Mouse (Mus musculus) ES-E14 (cell line): ENCODE data around the gene Syngr1. TPM values are rescaled to one million over a fixed set of nuclear protein-coding genes. Genes with fewer than 3 reads are reported as not detected.

Source experiments
- DNase-seq: peaks from one replicate; pipeline ENCODE4 v3.0.0-alpha.2; 2013; ENCODE audit warnings: low read depth, low spot score
- H3K27ac ChIP-seq: 2 replicates; pipeline ENCODE4 v1.5.1; 2012; ENCODE audit warnings: low read depth, mild to moderate bottlenecking, low read length, moderate library complexity, mixed read lengths; ENCODE audit not compliant: poor library complexity, insufficient read depth, severe bottlenecking
- H3K36me3 ChIP-seq: 2 replicates; pipeline ENCODE4 v1.6.1; 2012; ENCODE audit warnings: mild to moderate bottlenecking, low read length, moderate library complexity, mixed read lengths; ENCODE audit not compliant: control insufficient read depth, poor library complexity, insufficient read depth, severe bottlenecking
- H3K4me1 ChIP-seq, 2 experiments: fragments of 150-350 bp in 1 of 2; sonication (generic) in 1 of 2; 2 replicates each; pipeline ENCODE4 v1.6.1; 2012; ENCODE audit warnings: low read length in 2 of 2, mild to moderate bottlenecking in 1 of 2, mixed read lengths in 1 of 2; ENCODE audit not compliant: control insufficient read depth in 2 of 2, insufficient read depth in 2 of 2, poor library complexity in 1 of 2
- H3K4me3 ChIP-seq, 2 experiments: fragments of 150-350 bp in 1 of 2; sonication (generic) in 1 of 2; 2 replicates each; pipeline ENCODE4 v1.5.1; 2012; ENCODE audit warnings: low read length in 2 of 2, low read depth in 1 of 2, mild to moderate bottlenecking in 1 of 2, mixed read lengths in 1 of 2; ENCODE audit not compliant: insufficient read depth in 1 of 2, poor library complexity in 1 of 2, severe bottlenecking in 1 of 2
- H3K9ac ChIP-seq: 2 replicates; pipeline ENCODE4 v1.6.1; 2012; ENCODE audit warnings: low read depth, mild to moderate bottlenecking, low read length, mixed read lengths; ENCODE audit not compliant: poor library complexity, insufficient read depth, severe bottlenecking
- H3K9me3 ChIP-seq: fragments of 150-350 bp; sonication (generic); 2 replicates; pipeline ENCODE4 v1.6.1; 2012; ENCODE audit warnings: low read depth, mild to moderate bottlenecking, low read length; ENCODE audit not compliant: control insufficient read depth, insufficient read depth
- CHD2 ChIP-seq: IDR thresholded peaks from 2 replicates; pipeline ENCODE4 v1.6.1; 2014; ENCODE audit warnings: mild to moderate bottlenecking, low read depth, low read length, inconsistent platforms
- HCFC1 ChIP-seq: IDR thresholded peaks from 2 replicates; pipeline ENCODE4 v1.6.1; 2012; ENCODE audit warnings: low read length, inconsistent platforms, borderline replicate concordance; ENCODE audit not compliant: insufficient read depth
- MAFK ChIP-seq: IDR thresholded peaks from 2 replicates; pipeline ENCODE4 v1.6.1; 2014; ENCODE audit warnings: mild to moderate bottlenecking, low read depth, low read length, inconsistent platforms; ENCODE audit not compliant: insufficient read depth
- ZC3H11A ChIP-seq: IDR thresholded peaks from 2 replicates; pipeline ENCODE4 v1.6.1; 2012; ENCODE audit warnings: low read depth, mild to moderate bottlenecking, inconsistent platforms, low read length, borderline replicate concordance
- ZNF384 ChIP-seq: IDR thresholded peaks from 2 replicates; pipeline ENCODE4 v1.6.1; 2012; ENCODE audit warnings: low read depth, low read length, inconsistent platforms
- in situ Hi-C, 2 experiments: fragments of 600-800 bp; cut with MboI; formaldehyde crosslinking; loops; one replicate each; pipeline ENCODE4 v1.15.1; 2025; ENCODE audit warnings: low sequenced_read_pairs in 2 of 2, inconsistent platforms in 1 of 2; ENCODE audit not compliant: unreplicated experiment in 2 of 2
- total RNA-seq: library from RNA; depleted of rRNA; stranded (reverse); fragments of 300-350 nt; gene quantifications from 2 replicates; pipeline ENCODE4 v1.2.3, GENCODE M21; 2012

The Syngr1 gene
- total RNA-seq, 1 experiment: 78.8 TPM

DNA sequence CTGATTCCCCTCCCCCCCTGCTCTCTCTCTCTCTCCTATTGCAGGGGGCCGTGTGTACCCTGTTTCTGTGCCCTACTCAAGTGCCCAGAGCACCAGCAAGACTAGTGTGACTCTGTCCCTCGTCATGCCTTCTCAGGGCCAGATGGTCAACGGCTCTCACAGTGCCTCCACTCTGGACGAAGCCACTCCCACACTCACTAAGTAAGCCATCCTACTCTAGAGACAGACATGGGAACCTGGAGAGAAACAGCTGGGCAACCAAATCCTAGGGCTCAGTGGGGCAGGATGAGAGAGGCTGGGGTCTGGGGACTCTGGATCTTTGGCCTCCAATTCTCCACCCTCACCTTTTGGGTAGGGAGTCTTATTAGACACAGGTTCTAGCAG, 67.6 kb downstream of the Syngr1 start:
- Histone ChIP-seq H3K9ac (peak overlapping the region; percentile 16), H3K4me1 (peaks cover 18 to 31% of the 10 kb centered on the region in 2 experiments), H3K9me3 (no peaks in the 10 kb centered on the region), H3K27ac (peak overlapping the region; percentile 32; the same call in 1 of the 2 replicates), H3K36me3 (peaks cover 30% of the 10 kb centered on the region), H3K4me3 (no peak overlapping the region)
- DNase-seq: no peak
- TF ChIP-seq MAFK (no peak), ZNF384 (no peak), ZC3H11A (no peak), CHD2 (no peak), HCFC1 (no peak)
- in situ Hi-C loops: no loop called here

DNA sequence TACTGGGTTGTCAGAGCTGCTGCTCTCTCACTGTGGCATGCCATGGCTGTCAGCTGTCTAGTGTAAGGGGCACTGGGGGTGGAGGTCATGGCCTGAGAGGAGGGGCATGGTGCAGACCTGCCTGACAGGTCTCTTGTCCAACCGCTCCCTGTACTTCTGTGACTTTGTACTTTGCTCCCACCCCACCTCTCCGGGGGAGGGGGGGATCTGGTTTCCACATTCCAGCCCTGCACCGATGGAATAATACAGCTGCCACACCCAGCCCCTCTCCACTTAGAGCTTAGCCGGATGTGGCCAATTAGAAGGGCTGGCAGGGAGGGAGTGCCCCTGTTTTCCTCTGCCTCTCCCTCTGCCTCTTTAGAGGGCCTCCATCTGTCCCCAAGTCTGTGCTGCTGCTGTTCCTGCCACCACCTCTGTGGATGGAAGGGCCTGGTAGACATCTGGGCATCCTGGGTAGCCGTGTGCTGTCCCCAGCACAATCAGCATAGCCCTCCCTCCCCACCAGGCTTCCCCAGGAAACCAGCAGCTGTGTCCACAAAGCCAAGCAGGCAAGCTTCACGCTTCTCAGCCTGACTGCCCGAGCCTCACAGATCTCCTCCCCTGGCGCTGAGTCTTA, 68.3 kb downstream of the Syngr1 start:
- TF ChIP-seq ZNF384: no peak
- no peak for TF ChIP-seq ZC3H11A
- TF ChIP-seq MAFK: no peak
- TF ChIP-seq CHD2: no peak
- no peak for TF ChIP-seq HCFC1
- in situ Hi-C loops: no loop called here
- peaks cover 24% of the 10 kb centered on the region for H3K36me3 ChIP-seq
- peak overlapping the region; percentile 38 for H3K27ac ChIP-seq
- H3K9ac ChIP-seq: peak overlapping the region; percentile 40
- H3K9me3 ChIP-seq: no peaks in the 10 kb centered on the region
- peak; percentile 71 for DNase-seq
- peaks cover 18 to 31% of the 10 kb centered on the region in 2 experiments for H3K4me1 ChIP-seq
- no peak overlapping the region for H3K4me3 ChIP-seq

DNA sequence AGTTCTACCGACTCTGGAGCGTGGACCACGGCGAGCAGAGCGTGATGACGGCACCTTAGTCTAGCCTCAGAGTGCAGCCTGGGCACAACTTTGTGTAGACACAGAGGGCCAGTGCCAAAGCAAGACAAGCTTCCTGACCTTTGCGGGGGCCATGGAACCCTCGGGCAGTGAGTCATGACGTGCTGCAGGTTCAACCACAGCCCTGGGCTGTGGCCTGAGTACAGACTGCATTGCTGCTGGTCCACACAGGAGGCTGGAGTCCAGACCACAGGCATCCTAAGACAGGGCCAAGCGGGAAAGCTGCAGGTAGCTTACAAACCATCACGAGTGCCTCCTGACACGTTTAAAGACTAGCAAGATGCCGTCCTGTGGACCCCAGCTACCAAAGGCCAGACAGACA, 69.1 kb downstream of the Syngr1 start:
- Histone ChIP-seq H3K4me1 (peaks cover 18 to 33% of the 10 kb centered on the region in 2 experiments), H3K4me3 (no peak overlapping the region), H3K36me3 (peaks cover 21% of the 10 kb centered on the region), H3K9ac (peak overlapping the region; percentile 40; the same call in 1 of the 2 replicates), H3K27ac (peak overlapping the region; percentile 38; the same call in 1 of the 2 replicates), H3K9me3 (no peaks in the 10 kb centered on the region)
- in situ Hi-C loops: no loop called here
- TF ChIP-seq ZNF384 (no peak), ZC3H11A (no peak), HCFC1 (no peak), CHD2 (no peak), MAFK (no peak)
- no peak for DNase-seq

DNA sequence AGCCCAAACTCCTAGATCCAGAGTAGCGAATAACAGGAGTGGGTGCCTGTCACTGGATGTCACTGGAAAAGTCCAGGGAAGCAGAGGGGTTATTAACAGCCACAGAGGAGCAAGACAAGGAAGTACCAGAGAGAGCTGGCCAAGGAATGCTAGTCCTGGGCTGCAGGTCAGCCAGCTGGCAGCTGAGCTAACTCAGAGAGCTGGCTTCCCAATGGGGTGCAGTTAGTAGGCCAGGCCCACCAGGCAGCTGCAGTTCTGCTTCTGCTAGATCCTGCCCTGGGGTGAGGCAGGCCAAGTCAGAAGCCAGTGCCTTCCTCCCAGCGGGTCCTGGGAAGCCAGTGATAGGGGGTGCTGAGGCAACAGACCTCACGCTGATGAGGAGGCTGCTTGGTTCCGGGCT, 69.6 kb downstream of the Syngr1 start:
- Histone ChIP-seq H3K36me3 (peaks cover 21% of the 10 kb centered on the region), H3K4me3 (no peak overlapping the region), H3K9me3 (no peaks in the 10 kb centered on the region), H3K4me1 (peaks cover 18 to 37% of the 10 kb centered on the region in 2 experiments), H3K9ac (no peak overlapping the region), H3K27ac (no peak overlapping the region)
- no peak for DNase-seq
- in situ Hi-C loops: no loop called here
- TF ChIP-seq ZNF384 (no peak), HCFC1 (no peak), MAFK (no peak), CHD2 (no peak), ZC3H11A (no peak)

DNA sequence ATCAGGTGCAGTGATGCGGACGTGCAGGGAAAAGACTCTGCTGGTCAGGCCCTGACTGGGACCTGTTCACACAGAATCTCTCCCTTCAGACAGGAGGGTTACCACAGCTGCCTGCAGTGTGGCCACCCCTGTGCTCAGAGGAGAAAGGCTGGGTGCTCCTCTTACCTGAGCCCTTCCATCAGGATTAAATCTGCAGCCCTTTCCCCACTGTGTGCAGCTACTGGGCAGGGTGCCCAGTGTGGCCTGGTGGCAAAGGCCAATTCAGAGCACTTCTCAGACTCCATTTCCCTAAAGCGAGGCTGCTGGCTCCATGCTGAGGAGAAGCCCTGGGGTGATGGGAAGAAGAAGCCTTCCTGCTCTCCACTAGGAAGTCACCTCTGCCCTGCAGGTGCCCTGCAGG, 70.1 kb downstream of the Syngr1 start:
- no peak overlapping the region for H3K27ac ChIP-seq
- no peak overlapping the region for H3K4me3 ChIP-seq
- in situ Hi-C loops: no loop called here
- TF ChIP-seq CHD2 (no peak), ZC3H11A (no peak), HCFC1 (no peak), ZNF384 (no peak)
- no peak overlapping the region for H3K9ac ChIP-seq
- peaks cover 21% of the 10 kb centered on the region for H3K36me3 ChIP-seq
- no peak for DNase-seq
- peaks cover 18 to 37% of the 10 kb centered on the region in 2 experiments for H3K4me1 ChIP-seq
- H3K9me3 ChIP-seq: no peaks in the 10 kb centered on the region
